Mouse (Mus musculus) kidney, adult 18-20 months (tissue): ENCODE data around the gene 1700018G05Rik.
A peak's percentile ranks its signal among the peaks of the same experiment; 100 is the strongest.
"Not testable (repeated sequence)": the region's sequence is repeated elsewhere in the genome, so short reads cannot be mapped to it uniquely, and the experiment has no call there.

ENCODE experiments used
- DNase-seq: peaks from one replicate; pipeline ENCODE4 v3.0.0; 2021

The 1700018G05Rik gene

GRCm38 (mm10) chrX:102928072-102928471, at the start of gene 1700018G05Rik:
1700018G05Rik (plus strand) TSS chrX:102928372.
- DNase-seq: not testable (repeated sequence)

- DNase-seq: not testable (repeated sequence)
Observed at GRCm38 (mm10) chrX:102908587-102908986, 19.6 kb upstream of the 1700018G05Rik start, which contains the start of the genes Dmrtc1a and 1700011M02Rik. Dmrtc1a (minus strand) TSS chrX:102908687. 1700011M02Rik (plus strand) TSS chrX:102908905.

GRCm38 (mm10) chrX:102914823-102915222, 13.3 kb upstream of the 1700018G05Rik start:
- DNase-seq: not testable (repeated sequence)

GRCm38 (mm10) chrX:102926707-102927106, 1.5 kb upstream of the 1700018G05Rik start:
- DNase-seq: peak; percentile 17

GRCm38 (mm10) chrX:102932992-102933570, 4.9 kb downstream of the 1700018G05Rik start:
- DNase-seq: no peak

- peak; percentile 41 for DNase-seq
Observed at GRCm38 (mm10) chrX:102933571-102934394, 5.6 kb downstream of the 1700018G05Rik start.

GRCm38 (mm10) chrX:102934395-102934764, 6.2 kb downstream of the 1700018G05Rik start:
- no peak for DNase-seq

GRCm38 (mm10) chrX:102936743-102937142, 8.6 kb downstream of the 1700018G05Rik start:
- DNase-seq: no peak

GRCm38 (mm10) chrX:102950136-102950535, 22.0 kb downstream of the 1700018G05Rik start:
- not testable (repeated sequence) for DNase-seq

- peak; percentile 12 for DNase-seq
Observed at GRCm38 (mm10) chrX:102958917-102959316, 30.7 kb downstream of the 1700018G05Rik start.

GRCm38 (mm10) chrX:102960581-102960980, 32.4 kb downstream of the 1700018G05Rik start:
- DNase-seq: no peak
